Mouse (Mus musculus): ENCODE measurements at regions not wholly inside any gene's neighbourhood (a gene's known extent, or its start where the extent isn't known, plus 50 kb on each side); places are given as distances from the start of the nearest gene placed in this dataset.

- Histone ChIP-seq H3K9me3 (peaks cover 9% of the 10 kb centered on the region), H3K4me3 (no peak overlapping the region), H3K36me3 (no peaks in the 10 kb centered on the region), H3K27ac (replicated peaks) (no peak overlapping the region), H3K4me1 (replicated peaks) (no peaks in the 10 kb centered on the region), H3K27me3 (peaks cover 14% of the 10 kb centered on the region; the same call in 1 of the 2 replicates), H3K4me2 (no peak overlapping the region), H3K9ac (no peak overlapping the region)
- ATAC-seq (ENCODE audit: low read depth): no peak
- WGBS: 82% methylated on average over 7 of the region's 7 CpGs
Measured at GRCm38 (mm10) chr6:100086807-100087206, 200.5 kb downstream of the Rybp start.

- no peaks in the 10 kb centered on the region for H3K4me1 ChIP-seq (replicated peaks)
- ATAC-seq (ENCODE audit: low read depth): no peak
- WGBS: 50% methylated on average over 1 of the region's 1 CpGs
- H3K9me3 ChIP-seq: peaks cover 9% of the 10 kb centered on the region
- H3K9ac ChIP-seq: no peak overlapping the region
- no peaks in the 10 kb centered on the region for H3K36me3 ChIP-seq
- H3K4me3 ChIP-seq: no peak overlapping the region
- no peak overlapping the region for H3K27ac ChIP-seq (replicated peaks)
- H3K27me3 ChIP-seq: peaks cover 14% of the 10 kb centered on the region; the same call in 1 of the 2 replicates
- H3K4me2 ChIP-seq: no peak overlapping the region
Measured at GRCm38 (mm10) chr6:100085981-100086380, 201.3 kb downstream of the Rybp start.

- Histone ChIP-seq H3K9me3 (peaks cover 9% of the 10 kb centered on the region), H3K9ac (no peak overlapping the region), H3K4me2 (no peak overlapping the region), H3K4me1 (replicated peaks) (no peaks in the 10 kb centered on the region), H3K27ac (replicated peaks) (no peak overlapping the region), H3K36me3 (no peaks in the 10 kb centered on the region), H3K27me3 (peaks cover 14% of the 10 kb centered on the region; the same call in 1 of the 2 replicates), H3K4me3 (no peak overlapping the region)
- 96% methylated on average over 4 of the region's 4 CpGs for WGBS
- no peak for ATAC-seq (ENCODE audit: low read depth)
Measured at GRCm38 (mm10) chr6:100083868-100084477, 203.3 kb downstream of the Rybp start.

- Histone ChIP-seq H3K27ac (replicated peaks) (no peak overlapping the region), H3K9ac (no peak overlapping the region), H3K4me1 (replicated peaks) (no peaks in the 10 kb centered on the region), H3K36me3 (no peaks in the 10 kb centered on the region), H3K4me2 (no peak overlapping the region), H3K4me3 (no peak overlapping the region), H3K27me3 (0 out of 2 replicates have a peak, but pooled peaks cover 8% of the 10 kb centered on the region), H3K9me3 (peaks cover 9% of the 10 kb centered on the region)
- no peak for ATAC-seq (ENCODE audit: low read depth)
- WGBS: 76% methylated on average over 5 of the region's 5 CpGs
Measured at GRCm38 (mm10) chr6:100083127-100083526, 204.2 kb downstream of the Rybp start.

- 6% methylated on average over 10 of the region's 10 CpGs for WGBS
- Histone ChIP-seq H3K4me1 (replicated peaks) (peaks cover 50% of the 10 kb centered on the region), H3K27me3 (peaks cover 4% of the 10 kb centered on the region; the same call in 1 of the 2 replicates), H3K9ac (no peak overlapping the region), H3K9me3 (no peaks in the 10 kb centered on the region), H3K36me3 (no peaks in the 10 kb centered on the region), H3K27ac (replicated peaks) (no peak overlapping the region), H3K4me3 (no peak overlapping the region), H3K4me2 (peak overlapping the region; percentile 22; the same call in 1 of the 2 replicates)
- ATAC-seq (ENCODE audit: low read depth): peak; percentile 54; the same call in 1 of the 2 replicates
Measured at GRCm38 (mm10) chr6:100074672-100075335, 212.5 kb downstream of the Rybp start.

- Histone ChIP-seq H3K27ac (replicated peaks) (no peak overlapping the region), H3K36me3 (no peaks in the 10 kb centered on the region), H3K9me3 (no peaks in the 10 kb centered on the region), H3K27me3 (peaks cover 5% of the 10 kb centered on the region; the same call in 1 of the 2 replicates), H3K4me3 (no peak overlapping the region), H3K4me2 (no peak overlapping the region), H3K4me1 (replicated peaks) (peaks cover 50% of the 10 kb centered on the region), H3K9ac (no peak overlapping the region)
- no peak for ATAC-seq (ENCODE audit: low read depth)
- WGBS: 37% methylated on average over 6 of the region's 6 CpGs
Measured at GRCm38 (mm10) chr6:100072261-100072968, 214.9 kb downstream of the Rybp start.

GRCm38 (mm10) chr6:100069151-100069550 lies 218.1 kb downstream of the Rybp start:
- no peak overlapping the region for H3K9ac ChIP-seq
- ATAC-seq (ENCODE audit: low read depth): no peak
- H3K4me1 ChIP-seq (replicated peaks): peaks cover 35% of the 10 kb centered on the region
- no peaks in the 10 kb centered on the region for H3K36me3 ChIP-seq
- H3K4me3 ChIP-seq: no peak overlapping the region
- H3K27ac ChIP-seq (replicated peaks): no peak overlapping the region
- WGBS: 64% methylated on average over 4 of the region's 4 CpGs
- H3K27me3 ChIP-seq: peaks cover 22% of the 10 kb centered on the region; the same call in 1 of the 2 replicates
- H3K9me3 ChIP-seq: no peaks in the 10 kb centered on the region
- H3K4me2 ChIP-seq: no peak overlapping the region

- ATAC-seq (ENCODE audit: low read depth): no peak
- H3K27me3 ChIP-seq: peaks cover 21% of the 10 kb centered on the region; the same call in 1 of the 2 replicates
- no peaks in the 10 kb centered on the region for H3K36me3 ChIP-seq
- no peak overlapping the region for H3K4me2 ChIP-seq
- H3K9me3 ChIP-seq: no peaks in the 10 kb centered on the region
- H3K9ac ChIP-seq: no peak overlapping the region
- WGBS: 76% methylated on average over 4 of the region's 4 CpGs
- no peak overlapping the region for H3K27ac ChIP-seq (replicated peaks)
- H3K4me1 ChIP-seq (replicated peaks): peaks cover 17% of the 10 kb centered on the region
- no peak overlapping the region for H3K4me3 ChIP-seq
Measured at GRCm38 (mm10) chr6:100067273-100067672, 220.0 kb downstream of the Rybp start.

- Histone ChIP-seq H3K4me1 (replicated peaks) (0 out of 2 replicates have a peak, but pooled peaks cover 1% of the 10 kb centered on the region), H3K27me3 (peaks cover 28% of the 10 kb centered on the region; the same call in 1 of the 2 replicates), H3K4me2 (no peak overlapping the region), H3K27ac (replicated peaks) (no peak overlapping the region), H3K9ac (no peak overlapping the region), H3K9me3 (no peaks in the 10 kb centered on the region), H3K4me3 (no peak overlapping the region), H3K36me3 (no peaks in the 10 kb centered on the region)
- no peak for ATAC-seq (ENCODE audit: low read depth)
- 91% methylated on average over 3 of the region's 3 CpGs for WGBS
Measured at GRCm38 (mm10) chr6:100065586-100065985, 221.7 kb downstream of the Rybp start.

GRCm38 (mm10) chr6:100062961-100063360 lies 224.3 kb downstream of the Rybp start:
- H3K27ac ChIP-seq (replicated peaks): no peak overlapping the region
- no peak overlapping the region for H3K9ac ChIP-seq
- H3K4me3 ChIP-seq: no peak overlapping the region
- H3K9me3 ChIP-seq: no peaks in the 10 kb centered on the region
- H3K36me3 ChIP-seq: no peaks in the 10 kb centered on the region
- no peak overlapping the region for H3K4me2 ChIP-seq
- H3K4me1 ChIP-seq (replicated peaks): peaks cover 16% of the 10 kb centered on the region
- H3K27me3 ChIP-seq: peaks cover 34% of the 10 kb centered on the region
- no peak for ATAC-seq (ENCODE audit: low read depth)
- 85% methylated on average over 8 of the region's 8 CpGs for whole genome bisulfite sequencing

GRCm38 (mm10) chr6:100059803-100060202 lies 227.5 kb downstream of the Rybp start:
- WGBS: 48% methylated on average over 8 of the region's 8 CpGs
- no peak overlapping the region for H3K4me3 ChIP-seq
- ATAC-seq (ENCODE audit: low read depth): peak; percentile 65; the same call in 1 of the 2 replicates
- no peak overlapping the region for H3K27ac ChIP-seq (replicated peaks)
- no peaks in the 10 kb centered on the region for H3K36me3 ChIP-seq
- peaks cover 50% of the 10 kb centered on the region for H3K27me3 ChIP-seq
- no peak overlapping the region for H3K4me2 ChIP-seq
- H3K4me1 ChIP-seq (replicated peaks): peaks cover 16% of the 10 kb centered on the region
- no peak overlapping the region for H3K9ac ChIP-seq
- H3K9me3 ChIP-seq: no peaks in the 10 kb centered on the region

- no peak overlapping the region for H3K4me3 ChIP-seq
- WGBS: 64% methylated on average over 5 of the region's 5 CpGs
- no peaks in the 10 kb centered on the region for H3K36me3 ChIP-seq
- H3K27ac ChIP-seq (replicated peaks): no peak overlapping the region
- no peak for ATAC-seq (ENCODE audit: low read depth)
- H3K4me1 ChIP-seq (replicated peaks): peaks cover 19% of the 10 kb centered on the region
- H3K9me3 ChIP-seq: no peaks in the 10 kb centered on the region
- no peak overlapping the region for H3K4me2 ChIP-seq
- H3K9ac ChIP-seq: no peak overlapping the region
- H3K27me3 ChIP-seq: peaks cover 74% of the 10 kb centered on the region
Measured at GRCm38 (mm10) chr6:100055980-100056379, 231.3 kb downstream of the Rybp start.

Measured in neural tube, embryonic 13.5 days (tissue).